Mouse (Mus musculus) hindbrain, embryonic 10.5 days (tissue): ENCODE data around the gene Hpf1. TPM values are rescaled to one million over a fixed set of nuclear protein-coding genes. Genes with fewer than 3 reads are reported as not detected.
A peak's percentile ranks its signal among the peaks of the same experiment; 100 is the strongest.

Source experiments
- DNase-seq: peaks from one replicate; pipeline ENCODE4 v3.0.0-alpha.2; 2017; ENCODE audit warnings: low spot score
- H3K27ac ChIP-seq: fragments of 300-500 bp; sonication (generic); 2 replicates; pipeline ENCODE4 v1.5.1; 2016; ENCODE audit warnings: mild to moderate bottlenecking, moderate library complexity
- H3K27me3 ChIP-seq: fragments of 300-500 bp; sonication (generic); 2 replicates; pipeline ENCODE4 v1.6.1; 2016; ENCODE audit warnings: mild to moderate bottlenecking; ENCODE audit not compliant: poor library complexity, insufficient read depth, severe bottlenecking
- H3K36me3 ChIP-seq: fragments of 300-500 bp; sonication (generic); 2 replicates; pipeline ENCODE4 v1.6.1; 2016; ENCODE audit warnings: mild to moderate bottlenecking, moderate library complexity
- H3K4me1 ChIP-seq: fragments of 300-500 bp; sonication (generic); replicated peaks from 2 replicates; pipeline ENCODE4 v1.6.1; 2016; ENCODE audit warnings: mild to moderate bottlenecking
- H3K4me3 ChIP-seq: fragments of 300-500 bp; sonication (generic); 2 replicates; pipeline ENCODE4 v1.5.1; 2016; ENCODE audit warnings: mild to moderate bottlenecking, moderate library complexity
- H3K9me3 ChIP-seq: fragments of 300-500 bp; sonication (generic); 2 replicates; pipeline ENCODE4 v1.6.1; 2016; ENCODE audit warnings: mild to moderate bottlenecking, moderate library complexity
- WGBS: fragments of 180-500 bp; shearing (Covaris S2); methylation state at CpG from one replicate; pipeline ENCODE4 v1.1.7; 2016; 5-methylcytosine and 5-hydroxymethylcytosine counted together
- polyA plus RNA-seq: library from polyadenylated mRNA; unstranded; fragments of >200 nt; fragmentation: Nextera tagmentation; extraction: Ambion mirVana; gene quantifications from 2 replicates; pipeline ENCODE4 v1.2.1, GENCODE M21; 2016

Gene Hpf1
- polyA plus RNA-seq = 97.1 and 124 TPM in 2 replicates

- H3K27ac ChIP-seq = peak within 1 kb of the TSS; percentile 93
- peaks cover 23% of the 10 kb centered on the region for H3K36me3 ChIP-seq
- 6% methylated on average over 42 of the region's 43 CpGs for WGBS
- H3K9me3 ChIP-seq = no peaks in the 10 kb centered on the region
- peak; percentile 98 for DNase-seq
- no peaks in the 10 kb centered on the region for H3K27me3 ChIP-seq
- peaks cover 17% of the 10 kb centered on the region for H3K4me1 ChIP-seq
- H3K4me3 ChIP-seq = peak within 1 kb of the TSS; percentile 78
These were observed at the start of gene Hpf1 for GRCm38 (mm10) chr8:60889843-60890519. Gene Hpf1, plus strand, starts transcription at chr8:60890418.

GRCm38 (mm10) chr8:60842388-60842787 is 47.8 kb upstream of the Hpf1 start:
- Histone ChIP-seq H3K9me3 (no peaks in the 10 kb centered on the region), H3K27me3 (no peaks in the 10 kb centered on the region), H3K4me1 (no peaks in the 10 kb centered on the region), H3K27ac (no peak overlapping the region), H3K36me3 (no peaks in the 10 kb centered on the region), H3K4me3 (no peak overlapping the region)
- 86% methylated on average over 6 of the region's 6 CpGs for WGBS
- DNase-seq = no peak

GRCm38 (mm10) chr8:60857559-60857958 is 32.7 kb upstream of the Hpf1 start:
- Histone ChIP-seq H3K9me3 (no peaks in the 10 kb centered on the region), H3K27me3 (no peaks in the 10 kb centered on the region), H3K4me3 (no peak overlapping the region), H3K4me1 (no peaks in the 10 kb centered on the region), H3K36me3 (no peaks in the 10 kb centered on the region), H3K27ac (no peak overlapping the region)
- no peak for DNase-seq

GRCm38 (mm10) chr8:60858091-60858490 is 32.1 kb upstream of the Hpf1 start:
- no peak for DNase-seq
- Histone ChIP-seq H3K9me3 (no peaks in the 10 kb centered on the region), H3K27ac (no peak overlapping the region), H3K27me3 (no peaks in the 10 kb centered on the region), H3K36me3 (no peaks in the 10 kb centered on the region), H3K4me3 (no peak overlapping the region), H3K4me1 (no peaks in the 10 kb centered on the region)

- Histone ChIP-seq H3K27ac (no peak overlapping the region), H3K9me3 (no peaks in the 10 kb centered on the region), H3K4me3 (no peak overlapping the region), H3K4me1 (no peaks in the 10 kb centered on the region), H3K27me3 (no peaks in the 10 kb centered on the region), H3K36me3 (no peaks in the 10 kb centered on the region)
- 71% methylated on average over 4 of the region's 4 CpGs for WGBS
- DNase-seq = no peak
These were observed 31.2 kb upstream of the Hpf1 start for GRCm38 (mm10) chr8:60858911-60859476.

GRCm38 (mm10) chr8:60859605-60860004 is 30.6 kb upstream of the Hpf1 start:
- H3K9me3 ChIP-seq = no peaks in the 10 kb centered on the region
- DNase-seq = no peak
- no peaks in the 10 kb centered on the region for H3K36me3 ChIP-seq
- no peaks in the 10 kb centered on the region for H3K4me1 ChIP-seq
- 86% methylated on average over 9 of the region's 9 CpGs for WGBS
- H3K27ac ChIP-seq = no peak overlapping the region
- H3K4me3 ChIP-seq = no peak overlapping the region
- H3K27me3 ChIP-seq = no peaks in the 10 kb centered on the region

GRCm38 (mm10) chr8:60860749-60861148 is 29.5 kb upstream of the Hpf1 start:
- Histone ChIP-seq H3K9me3 (no peaks in the 10 kb centered on the region), H3K27ac (no peak overlapping the region), H3K36me3 (no peaks in the 10 kb centered on the region), H3K27me3 (no peaks in the 10 kb centered on the region), H3K4me1 (no peaks in the 10 kb centered on the region), H3K4me3 (no peak overlapping the region)
- 74% methylated on average over 3 of the region's 3 CpGs for WGBS
- no peak for DNase-seq

GRCm38 (mm10) chr8:60861783-60862182 is 28.4 kb upstream of the Hpf1 start:
- no peak for DNase-seq
- Histone ChIP-seq H3K36me3 (no peaks in the 10 kb centered on the region), H3K27me3 (no peaks in the 10 kb centered on the region), H3K9me3 (no peaks in the 10 kb centered on the region), H3K27ac (no peak overlapping the region), H3K4me1 (no peaks in the 10 kb centered on the region), H3K4me3 (no peak overlapping the region)
- WGBS = 89% methylated on average over 6 of the region's 6 CpGs

- Histone ChIP-seq H3K4me3 (no peak overlapping the region), H3K4me1 (no peaks in the 10 kb centered on the region), H3K36me3 (no peaks in the 10 kb centered on the region), H3K27me3 (no peaks in the 10 kb centered on the region), H3K9me3 (no peaks in the 10 kb centered on the region), H3K27ac (no peak overlapping the region)
- no peak for DNase-seq
- WGBS = 88% methylated on average over 6 of the region's 6 CpGs
These were observed 25.3 kb upstream of the Hpf1 start for GRCm38 (mm10) chr8:60864875-60865274.

GRCm38 (mm10) chr8:60865504-60866114 is 24.6 kb upstream of the Hpf1 start:
- no peak overlapping the region for H3K27ac ChIP-seq

GRCm38 (mm10) chr8:60867468-60868115 is 22.6 kb upstream of the Hpf1 start:
- Histone ChIP-seq H3K4me3 (no peak overlapping the region), H3K36me3 (no peaks in the 10 kb centered on the region), H3K4me1 (no peaks in the 10 kb centered on the region), H3K27me3 (no peaks in the 10 kb centered on the region), H3K27ac (no peak overlapping the region), H3K9me3 (no peaks in the 10 kb centered on the region)
- no peak for DNase-seq
- 84% methylated on average over 4 of the region's 4 CpGs for WGBS

More at GRCm38 (mm10) chr8:60865504-60866114, 24.6 kb upstream of the Hpf1 start:
- Histone ChIP-seq H3K4me1 (no peaks in the 10 kb centered on the region), H3K36me3 (no peaks in the 10 kb centered on the region), H3K9me3 (no peaks in the 10 kb centered on the region), H3K27me3 (no peaks in the 10 kb centered on the region), H3K4me3 (no peak overlapping the region)
- 32% methylated on average over 3 of the region's 3 CpGs for WGBS
- peak; percentile 44 for DNase-seq

- DNase-seq = no peak
- 81% methylated on average over 4 of the region's 4 CpGs for WGBS
- no peaks in the 10 kb centered on the region for H3K9me3 ChIP-seq
- no peaks in the 10 kb centered on the region for H3K36me3 ChIP-seq
- H3K27ac ChIP-seq = no peak overlapping the region
- no peak overlapping the region for H3K4me3 ChIP-seq
- no peaks in the 10 kb centered on the region for H3K4me1 ChIP-seq
- no peaks in the 10 kb centered on the region for H3K27me3 ChIP-seq
These were observed 21.8 kb upstream of the Hpf1 start for GRCm38 (mm10) chr8:60868236-60868965.
